In genomic region chr12:99234346-99234745, GRCm38 (mm10) we compare ENCODE assay signal across 14 mouse cellular contexts.
DNase-seq lines count a peak whose midpoint lies in the region; ATAC-seq and TF ChIP-seq lines count a peak whose summit lies in the region.
"Had no signal": no experiment of that assay in that cellular context is flagged by ENCODE, and none has a peak within 500 bp of the region (broad histone marks: within the 10 kb centered on the region; RNA-seq: fewer than 3 reads in every experiment).

No protein-coding gene starts in this region.

- H3K27me3 ChIP-seq in embryonic facial prominence, embryonic 13.5 days, result no peaks in the 10 kb centered on the region
- H3K27me3 ChIP-seq in embryonic facial prominence, embryonic 10.5 days (replicated peaks; ENCODE audit: low read depth, poor library complexity, severe bottlenecking), result no peaks in the 10 kb centered on the region
- H3K27me3 ChIP-seq in liver, postnatal 0 days (ENCODE audit: insufficient read depth, low read length), result no peaks in the 10 kb centered on the region
- H3K27me3 ChIP-seq in liver, embryonic 11.5 days (replicated peaks; ENCODE audit: control insufficient read depth, insufficient read depth, low read length), result no peaks in the 10 kb centered on the region
- no peaks in the 10 kb centered on the region for H3K27me3 ChIP-seq in forebrain, embryonic 15.5 days
- H3K27me3 ChIP-seq in hindbrain, embryonic 14.5 days (ENCODE audit: control insufficient read depth, insufficient read depth, low read length), result no peaks in the 10 kb centered on the region
- H3K27me3 ChIP-seq: liver, embryonic 13.5 days had no signal

- 62% methylated on average over 6 of the region's 6 CpGs for WGBS in embryonic facial prominence, embryonic 13.5 days
- 73% methylated on average over 6 of the region's 6 CpGs for WGBS in embryonic facial prominence, embryonic 10.5 days
- WGBS in liver, postnatal 0 days (ENCODE audit: insufficient replicate concordance), result 45% methylated on average over 6 of the region's 6 CpGs
- WGBS in liver, embryonic 11.5 days, result 68% methylated on average over 6 of the region's 6 CpGs
- 19% methylated on average over 6 of the region's 6 CpGs for WGBS in forebrain, embryonic 15.5 days
- 64% methylated on average over 6 of the region's 6 CpGs for WGBS in hindbrain, embryonic 14.5 days

- no peak for DNase-seq in embryonic facial prominence, embryonic 10.5 days (ENCODE audit: low spot score)
- no peak for DNase-seq in liver, postnatal 0 days
- no peak for DNase-seq in liver, embryonic 11.5 days (ENCODE audit: low spot score)
- DNase-seq in brain, embryonic 14.5 days (ENCODE audit: low read depth), result peak; percentile 86
- DNase-seq in layer of hippocampus, adult 9-11 months, result no peak
- no peak for DNase-seq in hindbrain, embryonic 14.5 days (ENCODE audit: low spot score)
- DNase-seq: cerebellum, postnatal 10 days; heart, adult 18-20 months; kidney, adult 8-10 months; liver, embryonic 13.5 days had no signal

- H3K4me2 ChIP-seq in embryonic facial prominence, embryonic 13.5 days, result no peak overlapping the region
- no peak overlapping the region for H3K4me2 ChIP-seq in liver, postnatal 0 days (ENCODE audit: low read depth, low read length)
- H3K4me2 ChIP-seq in liver, embryonic 11.5 days, result no peak overlapping the region
- H3K4me2 ChIP-seq in forebrain, embryonic 15.5 days (replicated peaks), result no peak overlapping the region
- H3K4me2 ChIP-seq in hindbrain, embryonic 14.5 days (replicated peaks), result no peak overlapping the region
- H3K4me2 ChIP-seq: liver, embryonic 13.5 days had no signal

- H3K9ac ChIP-seq in embryonic facial prominence, embryonic 13.5 days, result no peak overlapping the region
- H3K9ac ChIP-seq in liver, postnatal 0 days (replicated peaks), result no peak overlapping the region
- H3K9ac ChIP-seq in liver, embryonic 11.5 days (ENCODE audit: low read depth, low read length), result no peak overlapping the region
- H3K9ac ChIP-seq in forebrain, embryonic 15.5 days (replicated peaks), result no peak overlapping the region
- H3K9ac ChIP-seq in hindbrain, embryonic 14.5 days, result no peak overlapping the region
- H3K9ac ChIP-seq: liver, embryonic 13.5 days had no signal

- no peak overlapping the region for H3K4me3 ChIP-seq in embryonic facial prominence, embryonic 13.5 days
- no peak overlapping the region for H3K4me3 ChIP-seq in embryonic facial prominence, embryonic 10.5 days
- H3K4me3 ChIP-seq in liver, postnatal 0 days (ENCODE audit: low read depth, low read length), result no peak overlapping the region
- H3K4me3 ChIP-seq in liver, embryonic 11.5 days (ENCODE audit: low read depth, low read length), result no peak overlapping the region
- H3K4me3 ChIP-seq in forebrain, embryonic 15.5 days, result no peak overlapping the region
- H3K4me3 ChIP-seq in hindbrain, embryonic 14.5 days (replicated peaks; ENCODE audit: low read length), result no peak overlapping the region
- H3K4me3 ChIP-seq: liver, embryonic 13.5 days had no signal

- ATAC-seq in embryonic facial prominence, embryonic 13.5 days (ENCODE audit: insufficient number of reproducible peaks, insufficient read depth, low FRiP score, low TSS enrichment, low read depth), result no peak
- 0 out of 2 replicates have a peak, but pooled peaks have one; percentile 23 for ATAC-seq in liver, postnatal 0 days
- ATAC-seq in liver, embryonic 11.5 days (replicated peaks; ENCODE audit: low FRiP score), result no peak
- no peak for ATAC-seq in forebrain, embryonic 15.5 days (replicated peaks)
- ATAC-seq in hindbrain, embryonic 14.5 days (ENCODE audit: low FRiP score), result no peak
- ATAC-seq: hindbrain, embryonic 16.5 days had no signal

- H3K4me1 ChIP-seq in embryonic facial prominence, embryonic 13.5 days, result peaks cover 86% of the 10 kb centered on the region
- peaks cover 58% of the 10 kb centered on the region for H3K4me1 ChIP-seq in embryonic facial prominence, embryonic 10.5 days
- H3K4me1 ChIP-seq in liver, postnatal 0 days (ENCODE audit: insufficient read depth), result peaks cover 23% of the 10 kb centered on the region
- peaks cover 14% of the 10 kb centered on the region; the same call in 1 of the 2 replicates for H3K4me1 ChIP-seq in liver, embryonic 11.5 days (replicated peaks; ENCODE audit: control insufficient read depth, insufficient read depth, low read length)
- peaks cover 85% of the 10 kb centered on the region for H3K4me1 ChIP-seq in forebrain, embryonic 15.5 days
- peaks cover 55% of the 10 kb centered on the region for H3K4me1 ChIP-seq in hindbrain, embryonic 14.5 days (replicated peaks; ENCODE audit: control insufficient read depth, insufficient read depth, low read length)

- H3K27ac ChIP-seq in embryonic facial prominence, embryonic 13.5 days, result peak overlapping the region; percentile 52
- H3K27ac ChIP-seq in embryonic facial prominence, embryonic 10.5 days (replicated peaks), result no peak overlapping the region
- no peak overlapping the region; the same call in 1 of the 2 replicates for H3K27ac ChIP-seq in liver, postnatal 0 days (ENCODE audit: low read depth)
- H3K27ac ChIP-seq in liver, embryonic 11.5 days (ENCODE audit: low read depth, low read length), result no peak overlapping the region
- H3K27ac ChIP-seq in forebrain, embryonic 15.5 days (replicated peaks), result peak overlapping the region; percentile 47
- no peak overlapping the region for H3K27ac ChIP-seq in hindbrain, embryonic 14.5 days
- H3K27ac ChIP-seq: liver, embryonic 13.5 days; macrophage had no signal

- no peak for TF ChIP-seq CTCF in liver, postnatal 0 days (IDR thresholded peaks at IDR 0.05; ENCODE audit: low read depth)
- TF ChIP-seq CTCF in brain, embryonic 14.5 days (IDR thresholded peaks at IDR 0.05; ENCODE audit: borderline replicate concordance, extremely low read depth, insufficient read depth, insufficient read length), result no peak

- H3K9me3 ChIP-seq in embryonic facial prominence, embryonic 13.5 days, result no peaks in the 10 kb centered on the region
- H3K9me3 ChIP-seq in embryonic facial prominence, embryonic 10.5 days, result no peaks in the 10 kb centered on the region
- H3K9me3 ChIP-seq in liver, postnatal 0 days (ENCODE audit: low read length), result no peaks in the 10 kb centered on the region
- no peaks in the 10 kb centered on the region for H3K9me3 ChIP-seq in liver, embryonic 11.5 days (ENCODE audit: control insufficient read depth, low read length)
- H3K9me3 ChIP-seq in forebrain, embryonic 15.5 days, result no peaks in the 10 kb centered on the region
- H3K9me3 ChIP-seq in hindbrain, embryonic 14.5 days (ENCODE audit: control insufficient read depth, low read length), result no peaks in the 10 kb centered on the region
- H3K9me3 ChIP-seq: liver, embryonic 13.5 days had no signal

- no peak for TF ChIP-seq POLR2A in brain, embryonic 14.5 days (IDR thresholded peaks at IDR 0.05; ENCODE audit: borderline replicate concordance, extremely low read depth, insufficient read depth, insufficient read length, poor library complexity, severe bottlenecking)

- H3K36me3 ChIP-seq in embryonic facial prominence, embryonic 13.5 days, result no peaks in the 10 kb centered on the region
- H3K36me3 ChIP-seq in embryonic facial prominence, embryonic 10.5 days (replicated peaks), result no peaks in the 10 kb centered on the region
- no peaks in the 10 kb centered on the region for H3K36me3 ChIP-seq in liver, postnatal 0 days (replicated peaks; ENCODE audit: insufficient read depth, low read length)
- no peaks in the 10 kb centered on the region for H3K36me3 ChIP-seq in liver, embryonic 11.5 days (ENCODE audit: control insufficient read depth, insufficient read depth, low read length)
- H3K36me3 ChIP-seq in forebrain, embryonic 15.5 days, result no peaks in the 10 kb centered on the region
- no peaks in the 10 kb centered on the region for H3K36me3 ChIP-seq in hindbrain, embryonic 14.5 days (replicated peaks; ENCODE audit: control insufficient read depth, insufficient read depth)
- H3K36me3 ChIP-seq: liver, embryonic 13.5 days had no signal

- no peak for TF ChIP-seq EP300 in liver, postnatal 0 days (IDR thresholded peaks at IDR 0.05; ENCODE audit: low read depth)

Comparison
In these comparisons a context has a peak if more than half of its experiments do, and no peak if none do; other contexts are left out.
1. H3K27ac ChIP-seq: peak in embryonic facial prominence, embryonic 13.5 days (single experiment) and forebrain, embryonic 15.5 days (single experiment); none in embryonic facial prominence, embryonic 10.5 days (single experiment), liver, postnatal 0 days (single experiment), liver, embryonic 11.5 days (single experiment) and hindbrain, embryonic 14.5 days (single experiment).